Mouse (Mus musculus) hindbrain, embryonic 11.5 days (tissue): Measurements from ENCODE around the gene Cacnb2. TPM values are rescaled to one million over a fixed set of nuclear protein-coding genes. Genes with fewer than 3 reads are reported as not detected.
A peak's percentile ranks its signal among the peaks of the same experiment; 100 is the strongest.

Source experiments
- ATAC-seq: fragments of 200-750 bp; cut with Nextera tagmentation; 2 replicates; pipeline ENCODE4 v1.8.0; 2017; ENCODE audit warnings: mild to moderate bottlenecking, moderate TSS enrichment, moderate library complexity; ENCODE audit not compliant: low FRiP score
- DNase-seq: peaks from one replicate; pipeline ENCODE4 v3.0.0-alpha.2; 2015; ENCODE audit warnings: low spot score
- H3K27ac ChIP-seq: fragments of 300-500 bp; sonication (generic); 2 replicates; pipeline ENCODE4 v1.5.1; 2014; ENCODE audit warnings: mild to moderate bottlenecking, low read depth, low read length
- H3K27me3 ChIP-seq: fragments of 300-500 bp; sonication (generic); 2 replicates; pipeline ENCODE4 v1.6.1; 2014; ENCODE audit warnings: mild to moderate bottlenecking, low read length, moderate library complexity, mixed read lengths; ENCODE audit not compliant: control insufficient read depth, insufficient read depth
- H3K36me3 ChIP-seq: fragments of 300-500 bp; sonication (generic); 2 replicates; pipeline ENCODE4 v1.6.1; 2014; ENCODE audit warnings: mild to moderate bottlenecking, low read length, moderate library complexity, mixed read lengths; ENCODE audit not compliant: control insufficient read depth, insufficient read depth
- H3K4me1 ChIP-seq: fragments of 300-500 bp; sonication (generic); replicated peaks from 2 replicates; pipeline ENCODE4 v1.6.1; 2014; ENCODE audit warnings: low read length, mixed read lengths; ENCODE audit not compliant: control insufficient read depth, insufficient read depth
- H3K4me2 ChIP-seq: fragments of 300-500 bp; sonication (generic); replicated peaks from 2 replicates; pipeline ENCODE4 v1.6.1; 2014; ENCODE audit warnings: mild to moderate bottlenecking, low read depth, low read length
- H3K4me3 ChIP-seq: fragments of 300-500 bp; sonication (generic); 2 replicates; pipeline ENCODE4 v1.5.1; 2014; ENCODE audit warnings: low read depth, low read length
- H3K9ac ChIP-seq: fragments of 300-500 bp; sonication (generic); 2 replicates; pipeline ENCODE4 v1.6.1; 2014; ENCODE audit warnings: low read depth, low read length
- H3K9me3 ChIP-seq: fragments of 300-500 bp; sonication (generic); 2 replicates; pipeline ENCODE4 v1.6.1; 2016; ENCODE audit warnings: low read length; ENCODE audit not compliant: control insufficient read depth
- WGBS: fragments of 180-500 bp; shearing (Covaris S2); extraction: QIAGEN DNeasy Blood & Tissue Kit; methylation state at CpG from one replicate; pipeline ENCODE4 v1.1.7; 2014; 5-methylcytosine and 5-hydroxymethylcytosine counted together
- polyA plus RNA-seq: library from polyadenylated mRNA; unstranded; fragments of >200 nt; fragmentation: Nextera tagmentation; extraction: Ambion mirVana; gene quantifications from 2 replicates; pipeline ENCODE4 v1.2.1, GENCODE M21; 2014

Cacnb2 gene
- polyA plus RNA-seq, 1 experiment from 2014 or later: 2.8 TPM

GRCm38 (mm10) chr2:14984029-14984428 is 381.1 kb downstream of the Cacnb2 start:
- 90% methylated on average over 11 of the region's 11 CpGs for WGBS
- no peak for DNase-seq
- no peak overlapping the region for H3K4me3 ChIP-seq
- no peak for ATAC-seq
- no peak overlapping the region for H3K27ac ChIP-seq
- no peaks in the 10 kb centered on the region for H3K9me3 ChIP-seq
- no peaks in the 10 kb centered on the region for H3K4me1 ChIP-seq
- H3K4me2 ChIP-seq: no peak overlapping the region
- no peaks in the 10 kb centered on the region for H3K27me3 ChIP-seq
- H3K36me3 ChIP-seq: no peaks in the 10 kb centered on the region
- no peak overlapping the region for H3K9ac ChIP-seq

- H3K4me1 ChIP-seq: no peaks in the 10 kb centered on the region
- no peaks in the 10 kb centered on the region for H3K9me3 ChIP-seq
- no peaks in the 10 kb centered on the region for H3K36me3 ChIP-seq
- H3K27me3 ChIP-seq: no peaks in the 10 kb centered on the region
- no peak overlapping the region for H3K4me3 ChIP-seq
- H3K27ac ChIP-seq: no peak overlapping the region
- WGBS: 90% methylated on average over 4 of the region's 4 CpGs
- ATAC-seq: no peak
- no peak for DNase-seq
- H3K4me2 ChIP-seq: no peak overlapping the region
- H3K9ac ChIP-seq: no peak overlapping the region
Observed at GRCm38 (mm10) chr2:14988451-14988850, 385.6 kb downstream of the Cacnb2 start.

GRCm38 (mm10) chr2:14989350-14989749 is 386.5 kb downstream of the Cacnb2 start:
- Histone ChIP-seq H3K9me3 (no peaks in the 10 kb centered on the region), H3K4me2 (no peak overlapping the region), H3K4me3 (no peak overlapping the region), H3K4me1 (no peaks in the 10 kb centered on the region), H3K9ac (no peak overlapping the region), H3K27me3 (no peaks in the 10 kb centered on the region), H3K36me3 (no peaks in the 10 kb centered on the region), H3K27ac (no peak overlapping the region)
- 92% methylated on average over 4 of the region's 4 CpGs for WGBS
- DNase-seq (no peak), ATAC-seq (no peak)

GRCm38 (mm10) chr2:14992531-14992930 is 389.6 kb downstream of the Cacnb2 start:
- ATAC-seq (no peak), DNase-seq (no peak)
- Histone ChIP-seq H3K27ac (no peak overlapping the region), H3K4me1 (no peaks in the 10 kb centered on the region), H3K36me3 (no peaks in the 10 kb centered on the region), H3K27me3 (no peaks in the 10 kb centered on the region), H3K4me3 (no peak overlapping the region), H3K9ac (no peak overlapping the region), H3K4me2 (no peak overlapping the region), H3K9me3 (no peaks in the 10 kb centered on the region)
- WGBS: 87% methylated on average over 4 of the region's 4 CpGs

GRCm38 (mm10) chr2:14996036-14996435 is 393.1 kb downstream of the Cacnb2 start:
- WGBS: 74% methylated on average over 4 of the region's 4 CpGs

GRCm38 (mm10) chr2:14997836-14998235 is 394.9 kb downstream of the Cacnb2 start:
- no peaks in the 10 kb centered on the region for H3K4me1 ChIP-seq
- 89% methylated on average over 5 of the region's 5 CpGs for WGBS
- DNase-seq: no peak
- ATAC-seq: no peak
- no peak overlapping the region for H3K4me3 ChIP-seq
- no peak overlapping the region for H3K9ac ChIP-seq
- H3K36me3 ChIP-seq: no peaks in the 10 kb centered on the region
- H3K9me3 ChIP-seq: no peaks in the 10 kb centered on the region
- no peak overlapping the region for H3K27ac ChIP-seq
- H3K4me2 ChIP-seq: no peak overlapping the region
- H3K27me3 ChIP-seq: no peaks in the 10 kb centered on the region

More at GRCm38 (mm10) chr2:14996036-14996435, 393.1 kb downstream of the Cacnb2 start:
- Histone ChIP-seq H3K4me3 (no peak overlapping the region), H3K27ac (no peak overlapping the region), H3K9ac (no peak overlapping the region), H3K9me3 (no peaks in the 10 kb centered on the region), H3K4me1 (no peaks in the 10 kb centered on the region), H3K36me3 (no peaks in the 10 kb centered on the region), H3K4me2 (no peak overlapping the region), H3K27me3 (no peaks in the 10 kb centered on the region)
- no peak for ATAC-seq
- no peak for DNase-seq

GRCm38 (mm10) chr2:15007531-15007930 is 404.6 kb downstream of the Cacnb2 start:
- peak; percentile 35; the same call in 1 of the 2 replicates for ATAC-seq
- H3K9ac ChIP-seq: no peak overlapping the region
- WGBS: 87% methylated on average over 3 of the region's 3 CpGs

GRCm38 (mm10) chr2:15008072-15008471 is 405.2 kb downstream of the Cacnb2 start:
- Histone ChIP-seq H3K36me3 (no peaks in the 10 kb centered on the region), H3K27ac (no peak overlapping the region), H3K4me2 (no peak overlapping the region), H3K9me3 (no peaks in the 10 kb centered on the region), H3K4me1 (no peaks in the 10 kb centered on the region), H3K4me3 (no peak overlapping the region), H3K27me3 (no peaks in the 10 kb centered on the region), H3K9ac (no peak overlapping the region)
- 92% methylated on average over 1 of the region's 1 CpGs for WGBS
- DNase-seq: no peak
- ATAC-seq: no peak

More at GRCm38 (mm10) chr2:15007531-15007930, 404.6 kb downstream of the Cacnb2 start:
- Histone ChIP-seq H3K9me3 (no peaks in the 10 kb centered on the region), H3K4me3 (no peak overlapping the region), H3K4me1 (no peaks in the 10 kb centered on the region), H3K27me3 (no peaks in the 10 kb centered on the region), H3K36me3 (no peaks in the 10 kb centered on the region), H3K4me2 (no peak overlapping the region), H3K27ac (no peak overlapping the region)
- DNase-seq: no peak

GRCm38 (mm10) chr2:15026817-15027216 is 423.9 kb downstream of the Cacnb2 start:
- DNase-seq (no peak), ATAC-seq (no peak)
- WGBS: 88% methylated on average over 3 of the region's 3 CpGs
- no peaks in the 10 kb centered on the region for H3K9me3 ChIP-seq
- H3K9ac ChIP-seq: no peak overlapping the region
- H3K36me3 ChIP-seq: no peaks in the 10 kb centered on the region
- no peak overlapping the region for H3K27ac ChIP-seq
- H3K4me1 ChIP-seq: no peaks in the 10 kb centered on the region
- H3K4me2 ChIP-seq: no peak overlapping the region
- H3K4me3 ChIP-seq: no peak overlapping the region
- no peaks in the 10 kb centered on the region for H3K27me3 ChIP-seq
